Mouse (Mus musculus) embryonic facial prominence, embryonic 13.5 days (tissue): ENCODE results near the gene Lmod3. TPM values are rescaled to one million over a fixed set of nuclear protein-coding genes. Genes with fewer than 3 reads are reported as not detected.
"Not testable (repeated sequence)": the region's sequence is repeated elsewhere in the genome, so short reads cannot be mapped to it uniquely, and the experiment has no call there.

Experiments used
- ATAC-seq: fragments of 200-750 bp; cut with Nextera tagmentation; 2 replicates; pipeline ENCODE4 v1.8.0; 2017; ENCODE audit warnings: low read depth; ENCODE audit not compliant: insufficient number of reproducible peaks, insufficient read depth, low FRiP score, low TSS enrichment
- H3K27ac ChIP-seq: fragments of 300-500 bp; sonication (generic); 2 replicates; pipeline ENCODE4 v1.5.1; 2015; ENCODE audit warnings: moderate library complexity, mild to moderate bottlenecking, inconsistent platforms
- H3K27me3 ChIP-seq: fragments of 300-500 bp; sonication (generic); 2 replicates; pipeline ENCODE4 v1.6.1; 2015; ENCODE audit warnings: mild to moderate bottlenecking, inconsistent platforms
- H3K36me3 ChIP-seq: fragments of 300-500 bp; sonication (generic); 2 replicates; pipeline ENCODE4 v1.6.1; 2015; ENCODE audit warnings: mild to moderate bottlenecking, inconsistent platforms
- H3K4me1 ChIP-seq: fragments of 300-500 bp; sonication (generic); 2 replicates; pipeline ENCODE4 v1.6.1; 2015; ENCODE audit warnings: inconsistent platforms
- H3K4me2 ChIP-seq: fragments of 300-500 bp; sonication (generic); 2 replicates; pipeline ENCODE4 v1.6.1; 2015; ENCODE audit warnings: moderate library complexity, mild to moderate bottlenecking, inconsistent platforms
- H3K4me3 ChIP-seq: fragments of 300-500 bp; sonication (generic); 2 replicates; pipeline ENCODE4 v1.5.1; 2015; ENCODE audit warnings: mild to moderate bottlenecking, inconsistent platforms
- H3K9ac ChIP-seq: fragments of 300-500 bp; sonication (generic); 2 replicates; pipeline ENCODE4 v1.6.1; 2015; ENCODE audit warnings: mild to moderate bottlenecking, inconsistent platforms
- H3K9me3 ChIP-seq: fragments of 300-500 bp; sonication (generic); 2 replicates; pipeline ENCODE4 v1.6.1; 2016; ENCODE audit warnings: inconsistent platforms
- WGBS: fragments of 180-500 bp; shearing (Covaris S2); methylation state at CpG from one replicate; pipeline ENCODE4 v1.1.7; 2015; ENCODE audit warnings: mixed read lengths; 5-methylcytosine and 5-hydroxymethylcytosine counted together
- polyA plus RNA-seq: library from polyadenylated mRNA; unstranded; fragments of >200 nt; fragmentation: Nextera tagmentation; extraction: Ambion mirVana; gene quantifications from 2 replicates; pipeline ENCODE4 v1.2.1, GENCODE M21; 2015

Lmod3 gene
- polyA plus RNA-seq, 1 experiment from 2014 or later: 1.0 TPM

DNA sequence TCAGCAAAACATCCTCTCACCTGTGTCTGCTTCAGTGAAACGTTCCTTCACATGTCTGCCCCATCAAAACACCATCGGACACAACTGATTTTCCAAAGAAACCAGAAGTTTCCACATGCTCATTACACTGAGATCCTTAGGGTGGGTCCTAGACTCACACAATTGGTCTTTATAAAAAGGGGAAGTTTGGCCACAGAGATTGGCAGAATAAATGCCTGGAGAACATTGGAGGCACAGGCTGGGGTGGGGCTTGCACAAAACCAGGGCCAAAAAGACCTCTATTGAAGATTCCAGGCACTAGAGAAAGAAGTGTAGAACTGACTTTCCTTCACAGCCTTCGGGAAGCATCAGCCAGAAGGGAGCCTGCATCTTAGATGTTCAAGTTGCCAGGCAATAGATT, 21.2 kb upstream of the Lmod3 start:
- no peak overlapping the region for H3K9ac ChIP-seq
- H3K4me1 ChIP-seq: peaks cover 7% of the 10 kb centered on the region
- no peak overlapping the region for H3K27ac ChIP-seq
- no peak for ATAC-seq
- WGBS: 83% methylated on average over 3 of the region's 3 CpGs
- H3K36me3 ChIP-seq: no peaks in the 10 kb centered on the region
- no peaks in the 10 kb centered on the region for H3K9me3 ChIP-seq
- peaks cover 26% of the 10 kb centered on the region for H3K27me3 ChIP-seq
- H3K4me2 ChIP-seq: no peak overlapping the region
- no peak overlapping the region for H3K4me3 ChIP-seq

DNA sequence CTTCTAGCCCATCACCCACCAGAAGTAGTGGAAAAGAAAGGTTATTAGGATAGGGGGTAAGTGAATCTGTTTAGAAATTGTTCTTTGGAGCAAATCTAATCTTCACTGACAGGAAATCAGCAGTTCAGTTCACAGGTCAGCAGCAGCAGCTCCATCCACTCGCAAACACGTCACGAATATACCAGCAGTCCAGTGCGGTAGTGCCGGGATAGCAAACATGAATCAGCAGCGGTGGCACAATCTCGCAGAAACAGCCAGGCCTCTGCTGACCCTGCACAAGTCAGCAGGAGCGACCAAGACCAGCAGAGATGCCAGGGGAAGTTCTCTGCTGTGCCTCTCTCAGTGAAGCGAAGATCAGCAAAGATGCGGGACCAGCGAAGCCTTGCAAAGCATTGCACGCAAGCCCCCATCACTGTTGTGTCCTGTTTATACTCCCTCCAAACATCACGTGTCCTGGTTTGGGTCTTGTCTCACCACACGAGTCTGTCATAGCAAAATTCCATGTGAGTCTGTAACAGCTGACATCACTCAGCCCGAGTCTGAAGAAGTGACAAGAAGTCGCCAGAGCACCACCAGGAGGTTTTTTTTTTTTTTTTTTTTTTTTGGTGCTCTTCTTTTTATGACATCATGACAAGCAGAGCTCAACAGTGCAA, 20.6 kb upstream of the Lmod3 start:
- H3K9me3 ChIP-seq: no peaks in the 10 kb centered on the region
- H3K4me1 ChIP-seq: peaks cover 2% of the 10 kb centered on the region
- H3K27me3 ChIP-seq: peaks cover 26% of the 10 kb centered on the region
- H3K27ac ChIP-seq: no peak overlapping the region
- no peak overlapping the region for H3K9ac ChIP-seq
- 82% methylated on average over 16 of the region's 16 CpGs for WGBS
- no peak for ATAC-seq
- H3K4me3 ChIP-seq: no peak overlapping the region
- no peak overlapping the region for H3K4me2 ChIP-seq
- no peaks in the 10 kb centered on the region for H3K36me3 ChIP-seq

DNA sequence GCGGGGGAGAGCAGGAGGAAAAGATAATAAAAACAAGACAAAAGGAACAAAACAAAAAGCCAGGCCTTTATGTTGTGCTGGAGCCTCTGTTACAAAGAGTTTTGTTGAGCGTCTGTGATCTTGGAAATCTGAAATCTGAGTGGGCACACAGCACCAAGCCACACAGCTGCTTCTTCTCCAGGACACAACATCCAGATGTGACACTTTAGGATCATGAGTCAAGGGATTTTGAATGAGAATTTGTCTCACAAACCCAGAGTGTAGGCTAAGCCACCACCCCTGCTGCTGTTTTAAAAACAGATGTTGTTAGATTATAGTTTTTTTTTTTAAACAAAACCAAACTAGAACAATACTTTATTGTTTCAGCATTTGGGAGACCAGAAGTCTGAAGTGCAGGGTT, 19.8 kb upstream of the Lmod3 start:
- H3K9ac ChIP-seq: no peak overlapping the region
- H3K27ac ChIP-seq: no peak overlapping the region
- H3K27me3 ChIP-seq: peaks cover 26% of the 10 kb centered on the region
- H3K4me1 ChIP-seq: no peaks in the 10 kb centered on the region
- H3K4me3 ChIP-seq: no peak overlapping the region
- 45% methylated on average over 2 of the region's 2 CpGs for whole genome bisulfite sequencing
- ATAC-seq: no peak
- H3K9me3 ChIP-seq: no peaks in the 10 kb centered on the region
- no peak overlapping the region for H3K4me2 ChIP-seq
- no peaks in the 10 kb centered on the region for H3K36me3 ChIP-seq

DNA sequence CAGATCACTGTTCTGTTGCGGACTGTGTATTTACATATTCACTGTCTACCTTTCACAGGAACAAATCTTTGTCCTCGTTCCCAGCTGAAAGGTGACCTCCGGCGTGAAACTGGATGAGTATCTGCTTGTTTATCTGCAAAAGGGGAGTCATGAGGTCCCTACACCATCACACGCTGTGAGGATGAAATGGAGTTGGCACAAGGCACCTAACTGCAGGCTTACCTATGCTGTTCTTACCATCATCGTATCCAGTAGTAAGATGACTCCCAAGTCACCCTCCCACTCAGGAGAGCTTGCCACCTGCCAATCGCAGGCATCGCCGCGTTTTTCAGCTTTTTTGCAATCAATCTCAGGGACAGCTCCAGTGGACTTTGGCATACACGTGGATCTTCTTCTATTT, 17.0 kb upstream of the Lmod3 start:
- Histone ChIP-seq H3K27ac (no peak overlapping the region), H3K4me2 (no peak overlapping the region), H3K9ac (no peak overlapping the region), H3K9me3 (no peaks in the 10 kb centered on the region), H3K27me3 (0 out of 2 replicates have a peak, but pooled peaks cover 5% of the 10 kb centered on the region), H3K36me3 (no peaks in the 10 kb centered on the region), H3K4me1 (no peaks in the 10 kb centered on the region), H3K4me3 (no peak overlapping the region)
- no peak for ATAC-seq
- 67% methylated on average over 11 of the region's 11 CpGs for WGBS

DNA sequence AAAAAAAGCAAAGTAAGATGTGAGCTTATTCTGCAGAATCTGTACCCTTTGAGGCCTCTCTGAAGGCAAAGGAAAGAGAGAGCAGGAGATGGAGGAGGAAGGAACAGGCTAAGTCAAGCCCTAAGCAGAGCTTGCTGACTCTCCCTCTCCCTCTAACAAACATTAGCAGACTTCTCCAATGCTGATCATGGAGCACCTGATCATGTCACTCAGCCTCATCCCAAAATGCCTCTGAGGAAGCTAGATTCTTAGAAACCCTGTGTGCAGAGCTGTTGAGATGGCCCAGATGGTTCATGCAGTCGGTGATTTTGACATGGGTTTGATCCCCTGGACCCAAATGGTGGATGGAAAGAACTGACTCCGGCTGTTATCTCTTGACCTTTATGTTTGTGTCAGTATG, 14.6 kb upstream of the Lmod3 start:
- Histone ChIP-seq H3K4me2 (no peak overlapping the region), H3K36me3 (no peaks in the 10 kb centered on the region), H3K27me3 (no peaks in the 10 kb centered on the region), H3K9ac (no peak overlapping the region), H3K27ac (no peak overlapping the region), H3K4me3 (no peak overlapping the region), H3K4me1 (no peaks in the 10 kb centered on the region), H3K9me3 (no peaks in the 10 kb centered on the region)
- WGBS: 80% methylated on average over 2 of the region's 2 CpGs
- no peak for ATAC-seq

DNA sequence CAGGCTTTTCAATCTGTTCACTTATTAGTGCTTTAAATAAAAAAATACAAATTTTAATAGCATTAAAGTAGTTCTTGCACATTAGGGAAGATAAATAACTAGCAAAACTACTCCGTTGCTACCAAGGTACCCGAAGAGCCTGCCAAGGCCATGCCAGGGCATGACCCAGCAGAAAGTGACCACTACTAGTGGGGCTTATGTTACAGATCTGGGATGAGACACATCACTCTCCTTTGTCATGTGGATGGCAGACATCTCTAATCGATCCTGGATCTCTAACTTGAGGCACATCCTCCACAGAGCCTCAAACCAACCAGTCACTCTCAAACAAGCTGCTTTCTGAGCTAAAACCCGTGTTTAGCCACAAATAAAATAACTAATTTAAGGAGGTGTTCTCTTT, 14.1 kb upstream of the Lmod3 start:
- H3K4me2 ChIP-seq: no peak overlapping the region
- no peak overlapping the region for H3K27ac ChIP-seq
- no peaks in the 10 kb centered on the region for H3K9me3 ChIP-seq
- no peak overlapping the region for H3K4me3 ChIP-seq
- no peaks in the 10 kb centered on the region for H3K4me1 ChIP-seq
- H3K9ac ChIP-seq: no peak overlapping the region
- no peaks in the 10 kb centered on the region for H3K27me3 ChIP-seq
- whole genome bisulfite sequencing: 70% methylated on average over 4 of the region's 4 CpGs
- no peak for ATAC-seq
- no peaks in the 10 kb centered on the region for H3K36me3 ChIP-seq

DNA sequence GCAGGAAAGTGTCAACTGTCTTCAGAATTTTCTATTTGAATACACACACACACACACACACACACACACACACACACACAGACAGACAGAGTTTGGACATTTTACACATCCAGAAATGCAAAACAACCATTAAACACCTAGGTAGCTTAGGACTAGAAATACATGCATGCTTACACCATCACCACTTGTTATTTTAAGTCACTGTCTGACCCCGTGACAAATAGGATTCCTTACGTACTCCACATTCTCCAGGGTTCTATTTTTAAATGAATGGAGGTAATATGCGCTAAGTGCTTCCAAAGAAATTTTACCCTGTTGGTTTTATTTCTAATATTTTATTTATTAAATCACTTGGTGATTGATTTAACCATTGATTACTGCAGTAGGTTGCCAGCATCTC, 13.1 kb upstream of the Lmod3 start:
- no peak overlapping the region for H3K9ac ChIP-seq
- no peaks in the 10 kb centered on the region for H3K36me3 ChIP-seq
- no peak for ATAC-seq
- no peak overlapping the region for H3K27ac ChIP-seq
- no peak overlapping the region for H3K4me2 ChIP-seq
- H3K4me3 ChIP-seq: no peak overlapping the region
- WGBS: 63% methylated on average over 3 of the region's 3 CpGs
- H3K4me1 ChIP-seq: no peaks in the 10 kb centered on the region
- H3K9me3 ChIP-seq: no peaks in the 10 kb centered on the region
- H3K27me3 ChIP-seq: no peaks in the 10 kb centered on the region

DNA sequence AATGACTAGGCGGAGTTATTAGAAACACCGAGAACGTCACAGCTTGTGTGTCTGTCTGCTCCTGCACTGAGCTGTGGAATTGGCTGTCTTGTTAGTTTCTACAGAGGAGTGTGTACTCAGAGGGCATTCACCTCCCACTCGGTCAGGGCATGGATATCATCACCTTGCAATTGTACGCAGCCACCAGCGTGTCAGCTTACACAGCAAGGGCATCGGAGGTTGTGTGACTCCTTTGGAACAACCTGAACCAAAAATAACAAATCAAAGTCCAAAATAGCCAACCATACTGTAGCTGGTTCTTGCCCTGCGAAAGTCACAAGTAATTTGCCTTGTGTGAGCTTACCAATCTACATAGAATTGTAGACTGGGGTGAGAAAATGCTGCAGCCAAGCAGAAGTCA, 12.7 kb upstream of the Lmod3 start:
- Histone ChIP-seq H3K4me1 (no peaks in the 10 kb centered on the region), H3K36me3 (no peaks in the 10 kb centered on the region), H3K27me3 (no peaks in the 10 kb centered on the region), H3K27ac (no peak overlapping the region), H3K9ac (no peak overlapping the region), H3K4me2 (no peak overlapping the region), H3K9me3 (no peaks in the 10 kb centered on the region), H3K4me3 (no peak overlapping the region)
- ATAC-seq: no peak
- WGBS: 79% methylated on average over 8 of the region's 8 CpGs

DNA sequence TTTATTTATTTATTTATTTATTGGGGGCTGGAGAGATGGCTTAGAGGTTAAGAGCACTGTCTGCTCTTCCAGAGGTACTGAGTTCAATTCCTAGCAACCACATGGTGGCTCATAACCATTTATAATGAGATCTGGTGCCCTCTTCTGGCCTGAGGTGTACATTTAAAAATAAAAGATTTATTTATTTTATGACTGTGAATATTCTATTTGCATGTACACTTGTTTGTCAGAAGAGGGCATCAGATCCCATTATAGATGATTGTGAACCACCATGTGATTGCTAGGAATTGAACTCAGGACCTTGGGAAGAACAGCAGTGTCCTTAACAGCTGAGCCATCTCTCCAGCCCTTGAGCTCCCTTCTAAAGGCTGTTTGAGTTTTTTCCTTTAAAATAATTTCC, 11.2 kb upstream of the Lmod3 start:
- not testable (repeated sequence) for ATAC-seq, H3K9me3 ChIP-seq, H3K4me2 ChIP-seq, H3K4me3 ChIP-seq, H3K27me3 ChIP-seq, H3K27ac ChIP-seq, H3K36me3 ChIP-seq, H3K9ac ChIP-seq, H3K4me1 ChIP-seq

DNA sequence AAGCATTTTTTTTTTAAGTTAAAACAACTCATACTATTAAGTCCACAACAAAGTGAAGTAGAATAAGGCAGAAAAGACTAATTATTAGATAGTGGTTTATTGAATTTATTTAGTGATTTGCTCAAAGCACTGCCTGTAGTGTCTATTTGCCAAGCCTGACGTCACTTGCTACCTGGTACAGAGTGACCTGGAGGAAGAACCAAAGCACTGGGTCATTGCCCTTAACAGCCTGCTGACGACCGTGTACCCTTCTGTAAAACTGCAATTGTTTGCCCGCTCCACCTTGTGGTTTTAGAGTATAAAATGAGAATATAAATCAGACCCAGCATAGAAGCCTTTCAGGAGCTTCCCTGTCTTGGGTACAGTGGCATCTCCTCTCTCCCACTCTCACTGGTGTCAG, 9.7 kb upstream of the Lmod3 start:
- Histone ChIP-seq H3K4me3 (no peak overlapping the region), H3K36me3 (no peaks in the 10 kb centered on the region), H3K9ac (no peak overlapping the region), H3K4me1 (no peaks in the 10 kb centered on the region), H3K27me3 (no peaks in the 10 kb centered on the region), H3K27ac (no peak overlapping the region), H3K9me3 (no peaks in the 10 kb centered on the region), H3K4me2 (no peak overlapping the region)
- 75% methylated on average over 4 of the region's 4 CpGs for WGBS
- no peak for ATAC-seq

DNA sequence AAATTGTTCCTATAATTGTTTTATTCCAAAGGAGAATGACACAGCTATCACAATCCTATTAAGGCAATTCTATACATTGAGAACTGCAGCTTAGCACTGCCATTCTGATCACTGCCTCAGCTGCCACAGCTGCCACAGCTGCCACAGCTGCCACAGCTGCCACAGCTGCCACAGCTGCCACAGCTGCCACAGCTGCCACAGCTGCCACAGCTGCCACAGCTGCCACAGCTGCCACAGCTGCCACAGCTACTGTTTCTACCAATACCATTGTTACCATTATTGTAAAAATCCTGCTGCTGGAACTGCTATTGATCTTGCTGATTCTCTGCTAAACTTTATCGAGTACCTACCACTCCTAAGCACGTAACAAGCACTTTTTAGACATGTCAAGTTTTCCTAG, 7.4 kb upstream of the Lmod3 start:
- not testable (repeated sequence) for ATAC-seq, H3K4me1 ChIP-seq, H3K9ac ChIP-seq, H3K9me3 ChIP-seq, H3K27ac ChIP-seq, H3K4me3 ChIP-seq, H3K4me2 ChIP-seq, H3K27me3 ChIP-seq, H3K36me3 ChIP-seq
- 89% methylated on average over 2 of the region's 2 CpGs for WGBS

DNA sequence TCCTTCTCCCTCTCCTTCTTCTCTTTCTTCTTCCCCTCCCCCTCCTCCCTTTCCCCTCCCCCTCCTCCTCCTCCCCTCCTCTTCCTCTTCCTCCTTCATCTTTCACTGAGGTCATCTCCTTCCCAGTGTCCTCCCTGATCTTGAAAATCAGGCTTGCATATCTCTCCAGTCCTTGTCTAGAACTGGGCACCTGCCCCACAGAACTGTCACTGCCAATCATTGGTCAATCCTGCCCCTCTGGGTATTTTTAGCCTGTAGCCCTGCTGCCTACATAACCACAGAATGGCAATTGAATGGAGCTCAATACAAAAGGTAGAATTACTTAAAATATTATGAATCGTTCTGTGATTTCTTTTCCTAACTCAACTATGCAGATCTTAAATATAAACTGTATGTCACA, 5.9 kb upstream of the Lmod3 start:
- 96% methylated on average over 1 of the region's 1 CpGs for WGBS
- Histone ChIP-seq H3K9ac (no peak overlapping the region), H3K4me3 (no peak overlapping the region), H3K27me3 (0 out of 2 replicates have a peak, but pooled peaks cover 3% of the 10 kb centered on the region), H3K9me3 (no peaks in the 10 kb centered on the region), H3K4me2 (no peak overlapping the region), H3K27ac (no peak overlapping the region), H3K36me3 (no peaks in the 10 kb centered on the region), H3K4me1 (no peaks in the 10 kb centered on the region)
- no peak for ATAC-seq

DNA sequence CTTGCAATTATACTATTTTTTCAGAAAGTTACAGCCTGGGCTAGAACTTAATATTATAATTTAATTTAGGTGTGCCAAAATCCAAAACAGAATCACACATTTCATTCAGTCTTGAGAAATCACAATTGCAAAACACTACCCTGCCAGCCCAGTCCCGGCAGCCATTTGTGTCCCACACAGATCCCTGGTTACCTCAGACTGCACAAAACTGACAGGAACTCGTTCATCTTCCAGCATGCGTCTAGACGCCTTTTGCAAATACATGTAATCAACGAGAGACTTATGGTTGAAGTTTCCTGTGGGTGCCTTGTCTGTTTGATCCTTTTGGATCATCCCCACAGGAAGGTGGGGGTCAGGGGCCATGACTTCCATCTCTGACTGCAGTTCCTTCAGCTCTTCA, 473 bp downstream of the Lmod3 start:
- no peak overlapping the region for H3K9ac ChIP-seq
- H3K27me3 ChIP-seq: 0 out of 2 replicates have a peak, but pooled peaks cover 3% of the 10 kb centered on the region
- H3K4me1 ChIP-seq: no peaks in the 10 kb centered on the region
- H3K27ac ChIP-seq: no peak overlapping the region
- H3K4me3 ChIP-seq: no peak overlapping the region
- WGBS: 61% methylated on average over 5 of the region's 5 CpGs
- H3K4me2 ChIP-seq: no peak overlapping the region
- no peaks in the 10 kb centered on the region for H3K36me3 ChIP-seq
- ATAC-seq: no peak
- H3K9me3 ChIP-seq: no peaks in the 10 kb centered on the region
